Mouse (Mus musculus) bone marrow, adult 2 months (tissue): Measurements from ENCODE around the gene Zfp318.

ENCODE experiments used
- CTCF ChIP-seq: fragments of 200-500 bp; IDR thresholded peaks from 2 replicates; pipeline ENCODE4 v1.5.1; 2011; ENCODE audit warnings: low read length, control low read depth; ENCODE audit not compliant: control insufficient read depth, insufficient read depth
- POLR2A ChIP-seq: fragments of 200-500 bp; IDR thresholded peaks from 2 replicates; pipeline ENCODE4 v1.6.1; 2011; ENCODE audit warnings: low read depth, mild to moderate bottlenecking, control low read depth, low read length, borderline replicate concordance; ENCODE audit not compliant: control insufficient read depth

DNA sequence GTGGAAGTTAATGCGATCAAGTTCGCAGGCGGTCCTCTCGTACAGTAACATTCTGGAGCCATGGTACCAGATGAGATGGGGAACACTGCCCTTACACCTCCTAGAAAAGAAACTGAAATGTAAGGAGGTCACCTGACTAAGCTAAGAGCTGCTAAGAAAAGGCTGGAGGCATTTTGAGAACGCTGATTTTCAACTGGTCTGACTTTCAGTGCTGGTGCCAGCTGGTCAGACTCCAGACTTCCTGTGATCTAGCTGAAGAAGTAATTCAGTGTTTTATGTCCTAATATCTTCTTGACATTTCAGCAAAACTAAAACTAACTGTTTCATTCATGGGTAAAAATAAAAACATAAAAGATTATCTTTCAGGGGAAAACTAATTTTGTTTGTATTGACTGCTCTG lies 35.1 kb downstream of the Zfp318 start:
- TF ChIP-seq CTCF, result no peak
- TF ChIP-seq POLR2A, result no peak
